Mouse (Mus musculus): Measurements from ENCODE around the gene Rnf185. TPM values are rescaled to one million over a fixed set of nuclear protein-coding genes. Genes with fewer than 3 reads are reported as not detected.
A peak's percentile ranks its signal among the peaks of the same experiment; 100 is the strongest.

Rnf185 gene
- total RNA-seq, 2 experiments from 2014 or later = 19.5 to 20.2 TPM

- no peak for DNase-seq (ENCODE audit: low spot score)
- intact Hi-C loops (cut with DNase I) = loop anchor here (5.0 kb wide), 2 partner anchors 48 to 57 kb away; partner anchors contain the start of gene Rnf185
Observed at GRCm38 (mm10) chr11:3404287-3405047, 47.7 kb downstream of the Rnf185 start.

- DNase-seq (ENCODE audit: low spot score) = no peak
- intact Hi-C loops (cut with DNase I) = no loop called here
Observed at GRCm38 (mm10) chr11:3403024-3403423, 49.1 kb downstream of the Rnf185 start.

- DNase-seq (ENCODE audit: low spot score) = no peak
- intact Hi-C loops (cut with DNase I) = no loop called here
Observed at GRCm38 (mm10) chr11:3398318-3398717, 53.8 kb downstream of the Rnf185 start.

GRCm38 (mm10) chr11:3396562-3396961 is 55.6 kb downstream of the Rnf185 start:
- intact Hi-C loops (cut with DNase I) = no loop called here
- no peak for DNase-seq (ENCODE audit: low spot score)

- intact Hi-C loops (cut with DNase I) = no loop called here
- DNase-seq (ENCODE audit: low spot score) = no peak
Observed at GRCm38 (mm10) chr11:3396091-3396490, 56.1 kb downstream of the Rnf185 start.

- no peak for DNase-seq (ENCODE audit: low spot score)
- intact Hi-C loops (cut with DNase I) = no loop called here
Observed at GRCm38 (mm10) chr11:3394520-3394919, 57.6 kb downstream of the Rnf185 start.

- intact Hi-C loops (cut with DNase I) = no loop called here
- DNase-seq (ENCODE audit: low spot score) = no peak
Observed at GRCm38 (mm10) chr11:3392526-3392925, 59.6 kb downstream of the Rnf185 start.

- intact Hi-C loops (cut with DNase I) = no loop called here
Observed at GRCm38 (mm10) chr11:3390789-3391188, 61.4 kb downstream of the Rnf185 start.

GRCm38 (mm10) chr11:3389996-3390395 is 62.2 kb downstream of the Rnf185 start:
- intact Hi-C loops (cut with DNase I) = no loop called here

More at GRCm38 (mm10) chr11:3390789-3391188, 61.4 kb downstream of the Rnf185 start:
- DNase-seq (ENCODE audit: low spot score) = no peak

GRCm38 (mm10) chr11:3387482-3388196 is 64.5 kb downstream of the Rnf185 start:
- intact Hi-C loops (cut with DNase I) = loop anchor here (1.0 to 2.0 kb wide), 3 partner anchors 22 to 125 kb away; partner anchors contain the start of gene Limk2
- no peak for DNase-seq (ENCODE audit: low spot score)

More at GRCm38 (mm10) chr11:3389996-3390395, 62.2 kb downstream of the Rnf185 start:
- DNase-seq (ENCODE audit: low spot score) = no peak

- intact Hi-C loops (cut with DNase I) = loop anchor here (1.0 to 2.0 kb wide), 3 partner anchors 22 to 126 kb away; partner anchors contain the start of gene Limk2
Observed at GRCm38 (mm10) chr11:3386941-3387368, 65.2 kb downstream of the Rnf185 start.

GRCm38 (mm10) chr11:3382602-3383594 is 69.3 kb downstream of the Rnf185 start:
- DNase-seq (ENCODE audit: low spot score) = no peak
- intact Hi-C loops (cut with DNase I) = no loop called here

More at GRCm38 (mm10) chr11:3386941-3387368, 65.2 kb downstream of the Rnf185 start:
- DNase-seq (ENCODE audit: low spot score) = peak; percentile 53

GRCm38 (mm10) chr11:3381148-3381814 is 70.9 kb downstream of the Rnf185 start:
- intact Hi-C loops (cut with DNase I) = no loop called here
- DNase-seq (ENCODE audit: low spot score) = no peak

- no peak for DNase-seq (ENCODE audit: low spot score)
- intact Hi-C loops (cut with DNase I) = no loop called here
Observed at GRCm38 (mm10) chr11:3379427-3379826, 72.7 kb downstream of the Rnf185 start.

GRCm38 (mm10) chr11:3374741-3375140 is 77.4 kb downstream of the Rnf185 start:
- intact Hi-C loops (cut with DNase I) = no loop called here
- DNase-seq (ENCODE audit: low spot score) = no peak

GRCm38 (mm10) chr11:3374293-3374645 is 77.9 kb downstream of the Rnf185 start:
- intact Hi-C loops (cut with DNase I) = no loop called here
- DNase-seq (ENCODE audit: low spot score) = no peak

GRCm38 (mm10) chr11:3373591-3374292 is 78.4 kb downstream of the Rnf185 start:
- intact Hi-C loops (cut with DNase I) = no loop called here
- no peak for DNase-seq (ENCODE audit: low spot score)

GRCm38 (mm10) chr11:3371599-3372295 is 80.4 kb downstream of the Rnf185 start:
- DNase-seq (ENCODE audit: low spot score) = no peak
- intact Hi-C loops (cut with DNase I) = no loop called here
